Mouse (Mus musculus): ENCODE data around the gene Nol9. TPM values are rescaled to one million over a fixed set of nuclear protein-coding genes. Genes with fewer than 3 reads are reported as not detected.

Gene Nol9
- polyA plus RNA-seq, 1 experiment from 2014 or later = 18.1 TPM

- H3K4me2 ChIP-seq = peak overlapping the region; percentile 60
- no peaks in the 10 kb centered on the region for H3K36me3 ChIP-seq
- H3K27me3 ChIP-seq (replicated peaks) = no peaks in the 10 kb centered on the region; the same call in 1 of the 2 replicates
- H3K9ac ChIP-seq = peak overlapping the region; percentile 79
- peaks cover 68% of the 10 kb centered on the region for H3K4me1 ChIP-seq
- 15% methylated on average over 27 of the region's 27 CpGs for WGBS
- ATAC-seq (ENCODE audit: extremely low read depth, insufficient number of reproducible peaks, low FRiP score, low TSS enrichment) = peak; percentile 35; the same call in 1 of the 2 replicates
- H3K9me3 ChIP-seq = no peaks in the 10 kb centered on the region
- peak overlapping the region; percentile 50 for H3K4me3 ChIP-seq
- peak overlapping the region; percentile 86 for H3K27ac ChIP-seq (replicated peaks)
These were observed 57.1 kb downstream of the Nol9 start for GRCm38 (mm10) chr4:152095937-152096910.

DNA sequence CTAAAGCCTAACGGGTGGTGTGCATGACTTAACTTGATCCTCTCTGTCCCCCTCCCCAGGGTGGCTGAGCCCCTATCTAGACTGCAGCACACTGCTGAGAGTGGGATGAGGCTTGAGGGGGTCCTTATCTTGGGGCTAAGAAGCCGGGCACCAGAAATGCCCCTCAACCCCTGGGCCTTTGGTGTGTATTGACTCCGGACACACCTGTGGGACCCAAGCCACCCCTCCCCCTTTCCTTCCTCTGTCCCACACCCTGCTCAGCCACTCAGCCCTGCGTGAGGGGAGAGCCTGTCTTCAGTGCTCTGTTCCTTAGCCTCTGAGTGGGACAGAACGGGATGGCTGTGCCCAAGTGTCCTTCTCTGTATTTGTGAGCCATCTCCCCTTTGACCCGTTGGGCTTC is 57.8 kb downstream of the Nol9 start:
- Histone ChIP-seq H3K4me1 (peaks cover 75% of the 10 kb centered on the region), H3K27me3 (replicated peaks) (no peaks in the 10 kb centered on the region; the same call in 1 of the 2 replicates), H3K9me3 (no peaks in the 10 kb centered on the region), H3K9ac (peak overlapping the region; percentile 79), H3K36me3 (peaks cover 2% of the 10 kb centered on the region), H3K27ac (replicated peaks) (peak overlapping the region; percentile 86), H3K4me2 (peak overlapping the region; percentile 60), H3K4me3 (peak overlapping the region; percentile 50)
- ATAC-seq (ENCODE audit: extremely low read depth, insufficient number of reproducible peaks, low FRiP score, low TSS enrichment) = no peak
- WGBS = 36% methylated on average over 6 of the region's 6 CpGs

DNA sequence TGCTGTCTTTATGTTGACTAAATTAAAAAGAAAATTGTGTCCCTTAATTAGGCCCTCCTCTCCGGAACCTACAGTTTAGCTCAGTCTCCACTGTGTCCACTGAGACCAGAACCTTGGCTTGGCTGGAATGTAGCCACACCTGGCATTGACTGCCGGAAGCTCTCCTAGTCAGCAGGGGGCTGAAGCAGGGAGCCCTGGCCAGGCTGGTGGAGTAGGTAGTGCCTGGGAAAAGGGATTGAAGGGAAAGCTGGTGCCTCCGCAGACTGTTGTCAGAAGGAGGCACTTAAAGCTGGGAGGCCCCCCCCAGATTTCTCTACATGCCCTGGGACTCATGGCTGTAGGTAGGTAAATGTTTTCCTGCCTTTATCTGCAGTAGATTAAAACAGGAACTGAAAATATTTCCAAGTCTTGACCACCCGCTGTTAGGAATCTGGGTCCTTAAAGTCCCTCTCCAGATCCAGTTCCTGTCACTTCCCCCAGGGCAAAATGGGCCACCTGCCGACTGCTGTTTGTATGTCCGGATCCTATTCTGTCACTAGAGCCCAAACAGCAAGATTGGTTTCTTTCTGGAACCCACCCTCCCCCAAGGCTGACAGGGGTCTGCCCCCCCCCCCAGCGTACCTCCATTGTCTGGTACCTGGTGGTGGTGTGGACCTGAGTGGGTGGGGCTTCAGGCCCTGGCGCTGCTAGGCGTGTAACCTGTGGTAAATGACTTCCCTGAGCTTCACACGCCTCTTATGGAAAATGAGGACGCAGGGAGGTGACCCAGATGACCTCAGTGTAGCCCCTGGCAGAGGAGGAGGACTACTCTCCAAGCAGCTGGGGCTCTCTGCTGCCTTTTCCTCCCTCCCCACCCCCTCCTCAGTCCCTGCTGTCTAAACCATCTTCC is 59.0 kb downstream of the Nol9 start:
- Histone ChIP-seq H3K36me3 (peaks cover 14% of the 10 kb centered on the region), H3K27me3 (replicated peaks) (no peaks in the 10 kb centered on the region; the same call in 1 of the 2 replicates), H3K9ac (peak overlapping the region; percentile 79), H3K27ac (replicated peaks) (peak overlapping the region; percentile 86), H3K4me2 (peak overlapping the region; percentile 60), H3K9me3 (no peaks in the 10 kb centered on the region), H3K4me1 (peaks cover 69% of the 10 kb centered on the region), H3K4me3 (peak overlapping the region; percentile 50)
- no peak for ATAC-seq (ENCODE audit: extremely low read depth, insufficient number of reproducible peaks, low FRiP score, low TSS enrichment)
- 23% methylated on average over 11 of the region's 11 CpGs for WGBS

DNA sequence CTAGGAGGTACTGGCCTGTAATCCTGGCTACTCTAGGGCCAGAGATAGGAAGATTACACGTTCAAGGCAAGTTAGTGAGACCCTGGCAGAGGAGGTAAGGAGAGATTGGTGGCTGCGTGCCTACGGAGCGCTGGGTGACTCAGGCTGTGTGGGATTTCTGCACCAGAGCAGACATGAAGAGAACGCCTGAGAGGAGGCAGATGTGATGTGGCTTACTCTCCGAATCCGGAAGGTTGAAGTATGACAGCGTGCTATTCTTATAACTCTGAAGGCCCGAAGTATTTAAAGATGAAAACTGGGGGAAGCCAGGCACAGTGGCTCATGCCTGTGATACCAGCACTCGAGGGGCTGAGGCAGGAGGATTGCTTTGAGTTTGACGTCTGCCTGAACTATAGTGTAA is 61.4 kb downstream of the Nol9 start:
- H3K4me3 ChIP-seq = no peak overlapping the region
- no peak for ATAC-seq (ENCODE audit: extremely low read depth, insufficient number of reproducible peaks, low FRiP score, low TSS enrichment)
- peak overlapping the region; percentile 9; the same call in 1 of the 2 replicates for H3K4me2 ChIP-seq
- peaks cover 37% of the 10 kb centered on the region for H3K36me3 ChIP-seq
- 50% methylated on average over 11 of the region's 11 CpGs for WGBS
- H3K27ac ChIP-seq (replicated peaks) = peak overlapping the region; percentile 59
- peak overlapping the region; percentile 56 for H3K9ac ChIP-seq
- H3K9me3 ChIP-seq = no peaks in the 10 kb centered on the region
- H3K4me1 ChIP-seq = peaks cover 63% of the 10 kb centered on the region
- H3K27me3 ChIP-seq (replicated peaks) = no peaks in the 10 kb centered on the region; the same call in 1 of the 2 replicates

GRCm38 (mm10) chr4:152101081-152101653 is 62.0 kb downstream of the Nol9 start:
- WGBS = 54% methylated on average over 7 of the region's 7 CpGs
- no peaks in the 10 kb centered on the region; the same call in none of the 2 replicates for H3K27me3 ChIP-seq (replicated peaks)
- H3K9ac ChIP-seq = 0 out of 2 replicates have a peak overlapping the region, but pooled peaks have one; percentile 24
- H3K4me2 ChIP-seq = peak overlapping the region; percentile 24
- H3K4me3 ChIP-seq = no peak overlapping the region
- H3K27ac ChIP-seq (replicated peaks) = peak overlapping the region; percentile 59
- H3K4me1 ChIP-seq = peaks cover 57% of the 10 kb centered on the region
- no peaks in the 10 kb centered on the region for H3K9me3 ChIP-seq
- H3K36me3 ChIP-seq = peaks cover 43% of the 10 kb centered on the region
- ATAC-seq (ENCODE audit: extremely low read depth, insufficient number of reproducible peaks, low FRiP score, low TSS enrichment) = no peak

DNA sequence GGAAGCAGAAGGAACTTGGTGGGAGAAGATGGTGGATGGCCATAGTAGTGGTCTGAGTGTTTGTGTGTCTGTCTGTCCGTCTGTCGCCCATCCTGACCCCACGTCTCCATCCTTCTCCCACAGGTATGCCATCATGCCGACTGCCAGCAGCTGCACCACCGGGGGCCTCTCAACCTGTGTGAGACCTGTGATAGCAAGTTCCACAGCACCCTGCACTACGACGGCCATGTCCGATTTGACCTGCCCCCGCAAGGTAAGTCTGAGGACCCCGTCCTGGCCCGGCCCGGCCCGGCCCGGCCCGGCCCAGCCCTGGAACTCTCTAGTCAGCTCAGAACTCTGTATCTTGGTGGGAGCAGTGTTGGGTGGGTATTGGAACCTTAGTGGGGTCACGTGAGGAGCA is 62.8 kb downstream of the Nol9 start:
- WGBS = 90% methylated on average over 16 of the region's 16 CpGs
- Histone ChIP-seq H3K4me1 (peaks cover 51% of the 10 kb centered on the region), H3K27me3 (replicated peaks) (no peaks in the 10 kb centered on the region; the same call in none of the 2 replicates), H3K9me3 (no peaks in the 10 kb centered on the region), H3K4me2 (no peak overlapping the region), H3K9ac (0 out of 2 replicates have a peak overlapping the region, but pooled peaks have one; percentile 24), H3K36me3 (peaks cover 51% of the 10 kb centered on the region), H3K27ac (replicated peaks) (peak overlapping the region; percentile 59; the same call in 1 of the 2 replicates), H3K4me3 (no peak overlapping the region)
- ATAC-seq (ENCODE audit: extremely low read depth, insufficient number of reproducible peaks, low FRiP score, low TSS enrichment) = no peak

- Histone ChIP-seq H3K9me3 (no peaks in the 10 kb centered on the region), H3K4me1 (peaks cover 50% of the 10 kb centered on the region), H3K4me2 (no peak overlapping the region), H3K9ac (no peak overlapping the region), H3K27me3 (replicated peaks) (no peaks in the 10 kb centered on the region; the same call in 1 of the 2 replicates), H3K27ac (replicated peaks) (no peak overlapping the region), H3K4me3 (no peak overlapping the region), H3K36me3 (peaks cover 58% of the 10 kb centered on the region)
- WGBS = 34% methylated on average over 7 of the region's 7 CpGs
- ATAC-seq (ENCODE audit: extremely low read depth, insufficient number of reproducible peaks, low FRiP score, low TSS enrichment) = no peak
These were observed 63.9 kb downstream of the Nol9 start for GRCm38 (mm10) chr4:152103025-152103424.

DNA sequence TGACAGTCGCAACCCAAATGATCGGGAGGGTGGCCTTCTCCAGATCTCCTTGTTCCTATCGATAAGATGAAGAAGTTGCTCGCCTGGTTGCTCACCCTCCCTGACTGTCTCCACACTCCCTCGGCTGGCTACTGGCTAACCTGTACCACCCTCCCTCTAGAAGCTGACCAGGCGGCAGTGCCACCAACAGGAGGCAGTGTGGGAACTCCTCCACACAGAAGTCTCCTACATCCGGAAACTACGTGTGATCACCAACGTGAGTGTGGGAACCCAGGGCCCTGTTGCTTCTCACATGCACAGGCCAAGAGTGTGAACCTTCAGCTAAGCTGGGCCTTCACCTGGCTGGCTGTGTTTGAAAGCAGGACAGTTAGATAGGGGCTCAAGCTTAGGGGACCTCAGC is 67.6 kb downstream of the Nol9 start:
- peaks cover 95% of the 10 kb centered on the region for H3K36me3 ChIP-seq

GRCm38 (mm10) chr4:152107493-152107892 is 68.4 kb downstream of the Nol9 start:
- Histone ChIP-seq H3K4me1 (peaks cover 17% of the 10 kb centered on the region), H3K4me3 (peak overlapping the region; percentile 54), H3K9me3 (no peaks in the 10 kb centered on the region), H3K27me3 (replicated peaks) (peaks cover 12% of the 10 kb centered on the region), H3K36me3 (peaks cover 94% of the 10 kb centered on the region), H3K9ac (peak overlapping the region; percentile 72), H3K4me2 (peak overlapping the region; percentile 88), H3K27ac (replicated peaks) (peak overlapping the region; percentile 66)
- 18% methylated on average over 24 of the region's 24 CpGs for WGBS
- peak; percentile 42 for ATAC-seq (ENCODE audit: extremely low read depth, insufficient number of reproducible peaks, low FRiP score, low TSS enrichment)

More for the DNA sequence above, 67.6 kb downstream of the Nol9 start:
- Histone ChIP-seq H3K9ac (no peak overlapping the region), H3K27me3 (replicated peaks) (peaks cover 8% of the 10 kb centered on the region; the same call in 1 of the 2 replicates), H3K27ac (replicated peaks) (no peak overlapping the region), H3K4me1 (peaks cover 23% of the 10 kb centered on the region), H3K9me3 (no peaks in the 10 kb centered on the region), H3K4me3 (no peak overlapping the region), H3K4me2 (peak overlapping the region; percentile 88)
- 61% methylated on average over 9 of the region's 9 CpGs for WGBS
- no peak for ATAC-seq (ENCODE audit: extremely low read depth, insufficient number of reproducible peaks, low FRiP score, low TSS enrichment)

GRCm38 (mm10) chr4:152107971-152108509 is 68.9 kb downstream of the Nol9 start:
- WGBS = 24% methylated on average over 30 of the region's 30 CpGs
- Histone ChIP-seq H3K9me3 (no peaks in the 10 kb centered on the region), H3K9ac (peak overlapping the region; percentile 72), H3K4me3 (peak overlapping the region; percentile 54), H3K4me1 (peaks cover 17% of the 10 kb centered on the region), H3K27ac (replicated peaks) (peak overlapping the region; percentile 66), H3K36me3 (peaks cover 94% of the 10 kb centered on the region), H3K27me3 (replicated peaks) (peaks cover 18% of the 10 kb centered on the region), H3K4me2 (peak overlapping the region; percentile 88)
- ATAC-seq (ENCODE audit: extremely low read depth, insufficient number of reproducible peaks, low FRiP score, low TSS enrichment) = peak; percentile 83
